Mouse (Mus musculus) hindbrain, postnatal 0 days (tissue): ENCODE measurements around the gene Hba-a1. TPM values are rescaled to one million over a fixed set of nuclear protein-coding genes. Genes with fewer than 3 reads are reported as not detected.

Experiments
- ATAC-seq: fragments of 200-750 bp; cut with Nextera tagmentation; 2 replicates; pipeline ENCODE4 v1.8.0; 2017; ENCODE audit warnings: mild to moderate bottlenecking, moderate TSS enrichment, moderate library complexity
- DNase-seq: peaks from one replicate; pipeline ENCODE4 v3.0.0-alpha.2; 2015; ENCODE audit warnings: low spot score
- H3K27ac ChIP-seq: fragments of 300-500 bp; sonication (generic); 2 replicates; pipeline ENCODE4 v1.5.1; 2014; ENCODE audit warnings: mild to moderate bottlenecking
- H3K27me3 ChIP-seq: fragments of 300-500 bp; sonication (generic); 2 replicates; pipeline ENCODE4 v1.6.1; 2014; ENCODE audit warnings: low read length, mixed read lengths; ENCODE audit not compliant: insufficient read depth
- H3K36me3 ChIP-seq: fragments of 300-500 bp; sonication (generic); 2 replicates; pipeline ENCODE4 v1.6.1; 2014; ENCODE audit warnings: low read length, mixed read lengths; ENCODE audit not compliant: insufficient read depth
- H3K4me1 ChIP-seq: fragments of 300-500 bp; sonication (generic); 2 replicates; pipeline ENCODE4 v1.6.1; 2014; ENCODE audit warnings: antibody characterized with exemption, low read length, mixed read lengths; ENCODE audit not compliant: insufficient read depth
- H3K4me2 ChIP-seq: fragments of 300-500 bp; sonication (generic); 2 replicates; pipeline ENCODE4 v1.6.1; 2014; ENCODE audit warnings: low read depth, mild to moderate bottlenecking, low read length, moderate library complexity, mixed read lengths
- H3K4me3 ChIP-seq: fragments of 300-500 bp; sonication (generic); 2 replicates; pipeline ENCODE4 v1.5.1; 2014; ENCODE audit warnings: low read length
- H3K9ac ChIP-seq: fragments of 300-500 bp; sonication (generic); replicated peaks from 2 replicates; pipeline ENCODE4 v1.6.1; 2014; ENCODE audit warnings: mild to moderate bottlenecking, low read length, moderate library complexity, mixed read lengths
- H3K9me3 ChIP-seq: fragments of 300-500 bp; sonication (generic); 2 replicates; pipeline ENCODE4 v1.6.1; 2016; ENCODE audit warnings: low read length, mixed read lengths
- CTCF ChIP-seq: IDR thresholded peaks from 2 replicates; pipeline ENCODE4 v1.5.1; 2016; ENCODE audit warnings: antibody characterized with exemption, control low read depth, low read depth
- WGBS: fragments of 180-500 bp; shearing (Covaris S2); extraction: QIAGEN DNeasy Blood & Tissue Kit; methylation state at CpG from one replicate; pipeline ENCODE4 v1.1.7; 2014; 5-methylcytosine and 5-hydroxymethylcytosine counted together
- polyA plus RNA-seq: library from polyadenylated mRNA; unstranded; fragments of >200 nt; fragmentation: Nextera tagmentation; extraction: Ambion mirVana; gene quantifications from 2 replicates; pipeline ENCODE4 v1.2.1, GENCODE M21; 2015
- total RNA-seq: library from RNA; depleted of rRNA; stranded (reverse); fragments of >200 nt; gene quantifications from 2 replicates; pipeline ENCODE4 v1.2.3, GENCODE M21; 2014

Hba-a1 gene
- total and polyA plus RNA-seq, 2 experiments from 2014 or later: 659 to 992 TPM

GRCm38 (mm10) chr11:32302824-32303419 lies 19.6 kb downstream of the Hba-a1 start:
- DNase-seq: peak; percentile 52
- WGBS: 38% methylated on average over 2 of the region's 2 CpGs
- Histone ChIP-seq H3K27ac (peak overlapping the region; percentile 27; the same call in 1 of the 2 replicates), H3K27me3 (no peaks in the 10 kb centered on the region), H3K4me1 (no peaks in the 10 kb centered on the region), H3K36me3 (no peaks in the 10 kb centered on the region), H3K9me3 (no peaks in the 10 kb centered on the region), H3K4me2 (no peak overlapping the region), H3K9ac (no peak overlapping the region), H3K4me3 (no peak overlapping the region)
- TF ChIP-seq CTCF: no peak
- no peak for ATAC-seq

DNA sequence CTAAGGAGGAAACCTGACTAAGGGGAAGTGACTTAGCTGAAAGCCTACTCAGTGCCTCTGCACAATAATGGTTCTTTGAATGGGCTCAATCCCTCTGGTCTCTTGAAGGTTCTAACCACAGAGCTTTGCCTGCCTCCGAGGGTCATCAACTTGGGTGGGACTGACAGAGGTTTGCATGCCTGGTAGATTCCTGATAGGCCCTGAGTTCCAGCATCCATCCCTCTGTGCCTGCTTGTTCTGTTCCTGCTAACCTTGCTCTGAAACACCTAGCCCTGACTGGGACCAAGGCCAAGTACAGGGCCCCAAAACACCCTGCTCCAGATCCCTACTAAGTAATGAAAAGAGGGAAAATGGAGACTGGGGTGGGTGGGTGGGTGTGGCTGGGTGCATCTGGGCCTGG lies 20.1 kb downstream of the Hba-a1 start:
- Histone ChIP-seq H3K27me3 (no peaks in the 10 kb centered on the region), H3K4me3 (no peak overlapping the region), H3K4me2 (no peak overlapping the region), H3K9me3 (no peaks in the 10 kb centered on the region), H3K27ac (peak overlapping the region; percentile 27; the same call in 1 of the 2 replicates), H3K36me3 (no peaks in the 10 kb centered on the region), H3K9ac (no peak overlapping the region), H3K4me1 (no peaks in the 10 kb centered on the region)
- TF ChIP-seq CTCF: no peak
- WGBS: 86% methylated on average over 1 of the region's 1 CpGs
- no peak for ATAC-seq
- DNase-seq: no peak

DNA sequence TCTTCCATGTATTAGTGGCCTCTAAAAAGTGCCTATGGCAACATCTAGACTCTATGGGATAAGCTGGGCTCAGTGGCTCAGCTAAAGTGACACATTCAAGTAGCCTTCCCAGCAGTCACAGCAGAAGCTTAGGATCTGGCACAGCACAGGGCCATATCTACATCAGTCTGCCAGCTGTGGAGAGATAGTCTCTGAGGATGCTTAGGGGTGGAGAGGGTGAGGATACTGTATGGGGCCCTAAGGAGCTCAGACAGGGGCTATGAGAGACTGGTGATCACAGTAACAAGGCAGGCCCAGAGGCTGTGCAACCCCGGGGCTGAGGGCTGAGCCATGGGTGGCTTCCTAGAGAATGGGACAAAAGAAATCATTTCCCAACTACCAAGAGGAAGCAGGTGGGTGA lies 23.7 kb downstream of the Hba-a1 start:
- H3K9me3 ChIP-seq: no peaks in the 10 kb centered on the region
- no peak for ATAC-seq
- TF ChIP-seq CTCF: no peak

DNA sequence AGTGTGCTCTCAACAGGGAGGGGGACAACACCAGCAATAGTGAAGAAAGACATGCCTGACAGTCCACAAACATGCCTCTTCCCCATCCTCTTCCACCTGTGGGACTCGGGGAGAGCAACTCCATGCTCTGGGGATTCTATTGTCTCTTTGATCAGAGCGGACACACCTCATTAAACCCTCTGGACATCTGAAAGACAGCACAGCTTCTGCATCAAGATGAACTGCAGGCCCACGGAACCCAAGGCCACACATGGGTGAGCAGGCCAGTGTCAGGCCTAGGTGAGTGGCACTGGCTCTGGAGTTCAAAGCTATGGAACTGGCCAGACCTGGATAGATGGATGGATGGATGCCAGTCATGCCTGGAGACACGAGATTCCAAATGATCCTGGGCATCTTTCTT lies 26.1 kb downstream of the Hba-a1 start:
- no peak overlapping the region for H3K9ac ChIP-seq
- no peak overlapping the region for H3K4me3 ChIP-seq
- DNase-seq (no peak), ATAC-seq (no peak)
- no peaks in the 10 kb centered on the region for H3K4me1 ChIP-seq
- no peak overlapping the region for H3K4me2 ChIP-seq
- no peak overlapping the region for H3K27ac ChIP-seq
- H3K36me3 ChIP-seq: no peaks in the 10 kb centered on the region
- 37% methylated on average over 4 of the region's 4 CpGs for WGBS
- no peaks in the 10 kb centered on the region for H3K27me3 ChIP-seq
- no peaks in the 10 kb centered on the region for H3K9me3 ChIP-seq
- no peak for TF ChIP-seq CTCF

More for the DNA sequence above, 23.7 kb downstream of the Hba-a1 start:
- no peak for DNase-seq
- 76% methylated on average over 1 of the region's 1 CpGs for WGBS
- no peak overlapping the region for H3K4me3 ChIP-seq
- H3K27ac ChIP-seq: no peak overlapping the region
- no peaks in the 10 kb centered on the region for H3K4me1 ChIP-seq
- no peaks in the 10 kb centered on the region for H3K27me3 ChIP-seq
- H3K36me3 ChIP-seq: no peaks in the 10 kb centered on the region
- H3K9ac ChIP-seq: no peak overlapping the region
- no peak overlapping the region for H3K4me2 ChIP-seq

DNA sequence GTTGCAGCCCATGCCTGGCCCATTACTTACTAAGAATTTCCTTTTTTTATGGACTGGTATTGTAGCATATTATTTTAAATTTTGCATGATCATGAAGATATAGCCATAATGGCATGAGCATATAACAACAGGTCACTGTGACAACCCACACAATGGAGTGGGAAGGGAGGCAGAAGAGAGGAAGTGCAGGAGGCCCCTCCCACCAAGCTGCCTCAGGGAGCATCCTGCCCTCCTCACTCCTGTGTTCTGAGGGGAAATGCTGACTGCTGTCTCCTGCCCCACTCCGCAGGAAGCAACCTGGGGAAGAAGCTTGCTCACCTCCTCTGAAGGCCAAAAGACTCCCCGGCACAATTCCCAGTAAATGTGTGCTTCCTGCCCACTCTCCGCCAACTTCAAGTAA lies 26.6 kb downstream of the Hba-a1 start:
- Histone ChIP-seq H3K4me2 (no peak overlapping the region), H3K27ac (no peak overlapping the region), H3K4me3 (no peak overlapping the region), H3K36me3 (no peaks in the 10 kb centered on the region), H3K9ac (no peak overlapping the region), H3K4me1 (no peaks in the 10 kb centered on the region), H3K9me3 (no peaks in the 10 kb centered on the region), H3K27me3 (no peaks in the 10 kb centered on the region)
- WGBS: 69% methylated on average over 3 of the region's 3 CpGs
- TF ChIP-seq CTCF: no peak
- DNase-seq: no peak
- no peak for ATAC-seq

DNA sequence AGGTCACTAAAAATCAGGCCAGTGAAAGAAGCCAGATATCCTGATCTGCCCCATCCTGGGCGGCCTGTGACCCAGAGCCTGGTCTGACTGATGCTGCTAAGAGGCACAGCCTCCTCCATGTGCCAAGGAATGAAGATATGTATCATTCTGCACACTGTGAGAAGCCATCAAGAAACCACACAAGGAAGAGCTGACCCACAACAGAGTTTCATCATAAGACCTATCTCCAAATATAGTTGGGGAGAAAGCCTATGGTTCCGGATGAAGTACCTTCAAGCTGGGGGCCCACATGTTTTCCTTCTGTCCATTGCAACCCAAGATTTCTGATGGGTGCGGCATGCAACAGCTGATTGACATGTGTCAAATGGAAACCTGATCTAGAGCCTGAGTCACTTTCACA lies 32.7 kb downstream of the Hba-a1 start:
- H3K9me3 ChIP-seq: no peaks in the 10 kb centered on the region
- H3K4me3 ChIP-seq: no peak overlapping the region
- no peaks in the 10 kb centered on the region for H3K4me1 ChIP-seq
- DNase-seq (no peak), ATAC-seq (no peak)
- WGBS: 92% methylated on average over 3 of the region's 3 CpGs
- no peaks in the 10 kb centered on the region for H3K27me3 ChIP-seq
- no peak overlapping the region for H3K27ac ChIP-seq
- H3K36me3 ChIP-seq: no peaks in the 10 kb centered on the region
- H3K4me2 ChIP-seq: no peak overlapping the region
- H3K9ac ChIP-seq: no peak overlapping the region
- TF ChIP-seq CTCF: no peak

DNA sequence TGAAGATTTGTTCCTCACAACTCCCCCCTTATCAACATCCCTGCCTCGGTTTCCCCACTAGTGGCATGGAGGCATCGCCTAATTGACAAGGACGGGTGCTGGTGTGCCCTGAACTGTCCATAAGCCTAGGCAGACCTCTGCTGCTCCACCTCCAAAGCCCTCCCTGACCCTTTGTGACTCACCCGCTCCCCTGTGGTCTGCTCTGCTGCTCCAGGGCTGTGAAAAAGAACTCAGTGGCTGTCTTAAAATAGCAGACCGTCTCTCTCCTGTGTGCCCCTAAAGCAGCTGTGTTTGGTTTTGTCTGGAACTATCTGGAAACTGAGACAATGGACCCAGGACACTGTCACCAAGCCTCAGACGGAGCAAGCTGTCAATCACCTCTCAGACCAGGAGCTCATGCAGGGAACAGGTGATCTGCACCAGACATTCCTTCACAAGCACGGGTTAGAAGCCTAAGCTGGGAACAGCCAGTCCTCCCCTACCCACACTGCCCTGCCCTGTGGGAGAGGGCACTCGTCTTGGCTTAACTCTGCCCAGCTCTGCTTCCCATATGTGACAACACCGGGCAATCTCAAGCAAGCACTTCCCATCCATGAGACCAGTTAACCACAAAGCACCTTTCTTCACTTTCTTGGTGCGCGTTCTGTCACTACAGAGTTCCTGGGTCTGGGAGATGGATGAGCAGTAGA lies 37.3 kb downstream of the Hba-a1 start:
- 71% methylated on average over 11 of the region's 11 CpGs for WGBS
- Histone ChIP-seq H3K4me1 (no peaks in the 10 kb centered on the region), H3K4me3 (no peak overlapping the region), H3K4me2 (no peak overlapping the region), H3K27me3 (no peaks in the 10 kb centered on the region), H3K9me3 (no peaks in the 10 kb centered on the region), H3K36me3 (no peaks in the 10 kb centered on the region), H3K27ac (no peak overlapping the region), H3K9ac (no peak overlapping the region)
- TF ChIP-seq CTCF: no peak
- ATAC-seq (no peak; the same call in 1 of the 2 replicates), DNase-seq (no peak)
